ENCODE assay signal across 11 mouse cellular contexts in genomic region chr17:72021733-72022669, GRCm38 (mm10).
A peak's percentile ranks its signal among the peaks of the same experiment; 100 is the strongest.
DNase-seq lines count a peak whose midpoint lies in the region; ATAC-seq lines count a peak whose summit lies in the region.
"Had no signal": no experiment of that assay in that cellular context is flagged by ENCODE, and none has a peak within 500 bp of the region (broad histone marks: within the 10 kb centered on the region; RNA-seq: fewer than 3 reads in every experiment).

No protein-coding gene starts in this region.

- H3K27me3 ChIP-seq in heart, embryonic 11.5 days (ENCODE audit: control insufficient read depth, insufficient read depth, low read length), result no peaks in the 10 kb centered on the region
- H3K27me3 ChIP-seq in hindbrain, embryonic 16.5 days (replicated peaks; ENCODE audit: control insufficient read depth, insufficient read depth, low read length), result no peaks in the 10 kb centered on the region
- H3K27me3 ChIP-seq: CH12.LX; liver, embryonic 15.5 days had no signal

- no peak overlapping the region for H3K4me2 ChIP-seq in heart, embryonic 11.5 days
- no peak overlapping the region for H3K4me2 ChIP-seq in hindbrain, embryonic 16.5 days (ENCODE audit: low read length)
- H3K4me2 ChIP-seq: liver, embryonic 15.5 days had no signal

- H3K36me3 ChIP-seq in heart, embryonic 11.5 days (ENCODE audit: control insufficient read depth, insufficient read depth, low read length), result no peaks in the 10 kb centered on the region
- H3K36me3 ChIP-seq in hindbrain, embryonic 16.5 days (ENCODE audit: control insufficient read depth, insufficient read depth, low read length), result no peaks in the 10 kb centered on the region
- H3K36me3 ChIP-seq: liver, embryonic 15.5 days had no signal

- H3K27ac ChIP-seq in heart, embryonic 11.5 days (ENCODE audit: low read depth, low read length), result no peak overlapping the region
- H3K27ac ChIP-seq in hindbrain, embryonic 16.5 days (ENCODE audit: low read depth, low read length), result no peak overlapping the region
- H3K27ac ChIP-seq: liver, embryonic 15.5 days had no signal

- no peak overlapping the region for H3K4me3 ChIP-seq in heart, embryonic 11.5 days (ENCODE audit: low read depth, low read length)
- no peak overlapping the region for H3K4me3 ChIP-seq in hindbrain, embryonic 16.5 days (ENCODE audit: low read length)
- H3K4me3 ChIP-seq: liver, embryonic 15.5 days had no signal

- WGBS in heart, embryonic 11.5 days (ENCODE audit: insufficient replicate concordance), result 79% methylated on average over 10 of the region's 10 CpGs
- WGBS in hindbrain, embryonic 16.5 days, result 71% methylated on average over 10 of the region's 10 CpGs

- DNase-seq in heart, adult 11 months, result peak; percentile 70
- peak; percentile 86 for DNase-seq in 3134 (ENCODE audit: extremely low read depth, insufficient read length, low spot score)
- peak; percentile 89 to 93 for DNase-seq in kidney, postnatal 36 days
- DNase-seq in thymus, postnatal 25 days, result no peak
- DNase-seq in thymus, postnatal 4 days, result no peak
- no peak for DNase-seq in spleen, adult 12 weeks (ENCODE audit: low spot score)
- DNase-seq: heart, adult 18-20 months had no signal

- H3K4me1 ChIP-seq in heart, embryonic 11.5 days (ENCODE audit: control insufficient read depth, insufficient read depth, low read length), result no peaks in the 10 kb centered on the region
- H3K4me1 ChIP-seq in hindbrain, embryonic 16.5 days (ENCODE audit: control insufficient read depth, insufficient read depth, low read depth, low read length), result no peaks in the 10 kb centered on the region
- H3K4me1 ChIP-seq: liver, embryonic 15.5 days had no signal

- no peak overlapping the region for H3K9ac ChIP-seq in heart, embryonic 11.5 days (ENCODE audit: low read depth, low read length)
- no peak overlapping the region for H3K9ac ChIP-seq in hindbrain, embryonic 16.5 days (ENCODE audit: low read depth, low read length)
- H3K9ac ChIP-seq: liver, embryonic 15.5 days had no signal

- no peaks in the 10 kb centered on the region for H3K9me3 ChIP-seq in heart, embryonic 11.5 days (replicated peaks; ENCODE audit: control insufficient read depth, low read length)
- H3K9me3 ChIP-seq in hindbrain, embryonic 16.5 days (ENCODE audit: control insufficient read depth, low read length), result no peaks in the 10 kb centered on the region
- H3K9me3 ChIP-seq: liver, embryonic 15.5 days had no signal

- no peak for ATAC-seq in heart, embryonic 11.5 days (replicated peaks; ENCODE audit: insufficient number of reproducible peaks, low FRiP score, low TSS enrichment)
- peak; percentile 90 for ATAC-seq in hindbrain, embryonic 16.5 days

Comparison
In these comparisons a context has a peak if more than half of its experiments do, and no peak if none do; other contexts are left out.
1. DNase-seq: peak in heart, adult 11 months (single experiment), 3134 (single experiment) and kidney, postnatal 36 days (2 of 2); none in thymus, postnatal 25 days (single experiment), thymus, postnatal 4 days (single experiment) and spleen, adult 12 weeks (single experiment).